Mouse (Mus musculus) T-cell, adult 66 days (primary cell): ENCODE results near the gene Smgc. TPM values are rescaled to one million over a fixed set of nuclear protein-coding genes. Genes with fewer than 3 reads are reported as not detected.

Experiments used
- total RNA-seq, 2 experiments: library from RNA; stranded (reverse); gene quantifications; 3 replicates in 1 of 2; 4 replicates in 1 of 2; pipeline ENCODE4 v1.2.4; 2023

Smgc gene
- total RNA-seq = not detected

GRCm38 (mm10) chr15:91837965-91838364 is at the start of gene Smgc:
Gene Smgc, plus strand, starts transcription at chr15:91838265.

Other genes with a start within 250 kb of the Smgc start
- gene Lrrk2, start 165.1 kb upstream of the Smgc start, total RNA-seq = 1 to 10 TPM; 2.0 to 2.1 TPM
- gene Cntn1, start 212.9 kb downstream of the Smgc start, total RNA-seq = not detected